Mouse (Mus musculus) olfactory bulb, adult 2 months (tissue): ENCODE measurements around the gene Foxp1.

Experiments
- CTCF ChIP-seq: fragments of 200-500 bp; IDR thresholded peaks from 2 replicates; pipeline ENCODE4 v1.5.1; 2012; ENCODE audit warnings: low read depth, mild to moderate bottlenecking, low read length, moderate library complexity; ENCODE audit not compliant: insufficient read depth
- POLR2A ChIP-seq: fragments of 200-500 bp; IDR thresholded peaks from 2 replicates; pipeline ENCODE4 v1.6.1; 2012; ENCODE audit warnings: mild to moderate bottlenecking, low read depth, low read length, moderate library complexity; ENCODE audit not compliant: insufficient read depth

GRCm38 (mm10) chr6:99277251-99277650, 245.3 kb downstream of the Foxp1 start:
- no peak for TF ChIP-seq CTCF
- no peak for TF ChIP-seq POLR2A
